Comparison of ENCODE assay signal across 8 mouse cellular contexts in the genomic region with DNA sequence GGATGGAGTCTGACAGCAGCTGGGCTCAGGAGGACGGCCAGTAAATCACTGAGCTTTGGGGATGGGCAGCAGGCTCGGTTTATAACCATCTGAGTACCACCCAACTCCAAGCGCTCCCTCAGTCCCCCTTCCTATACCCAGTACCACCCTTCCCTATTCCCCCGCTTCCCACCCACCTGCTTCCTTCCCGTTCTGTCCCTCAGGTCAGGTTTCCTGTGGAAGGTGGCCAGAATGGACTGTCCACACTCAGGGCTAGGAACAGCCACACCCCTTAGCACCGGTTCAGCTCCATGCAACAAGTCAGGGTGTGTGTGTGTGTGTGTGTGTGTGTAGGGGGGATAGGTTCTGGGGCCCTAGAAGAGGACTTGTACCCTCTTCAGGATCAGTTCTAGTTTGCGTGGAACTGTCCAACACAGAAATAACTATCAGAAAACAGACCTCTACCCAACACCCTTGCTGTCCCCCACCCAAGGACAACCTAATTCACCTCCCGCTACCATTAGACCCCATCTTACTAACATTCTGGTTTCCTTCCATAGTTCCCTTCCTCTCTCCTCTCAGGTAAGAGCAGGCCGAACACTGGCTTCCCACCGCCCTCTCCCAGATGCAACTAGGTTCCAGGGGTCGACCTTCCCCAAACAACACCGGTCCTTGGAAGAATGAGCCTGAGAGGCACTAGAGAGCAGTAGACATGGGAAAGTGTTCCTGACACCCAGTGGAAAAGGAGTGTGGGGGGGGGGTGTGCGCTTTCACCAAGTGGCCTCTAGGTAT. TPM values are rescaled to one million over a fixed set of nuclear protein-coding genes. Genes with fewer than 3 reads are reported as not detected.
DNase-seq lines count a peak whose midpoint lies in the region; ATAC-seq and TF ChIP-seq lines count a peak whose summit lies in the region.

No protein-coding gene starts in this region.

- no peak for TF ChIP-seq CTCF in kidney, adult 2 months (conservative IDR thresholded peaks at IDR 0.05; ENCODE audit: insufficient read depth, insufficient read length, low read depth, low read length)
- TF ChIP-seq CTCF in liver, postnatal 0 days (IDR thresholded peaks at IDR 0.05; ENCODE audit: low read depth) = no peak

- H3K27me3 ChIP-seq in kidney, adult 2 months (replicated peaks; ENCODE audit: control insufficient read depth, insufficient read depth, low read length) = no peaks in the 10 kb centered on the region
- peaks cover 69% of the 10 kb centered on the region for H3K27me3 ChIP-seq in forebrain, embryonic 10.5 days (ENCODE audit: poor library complexity, severe bottlenecking)
- peaks cover 26% of the 10 kb centered on the region for H3K27me3 ChIP-seq in hindbrain, embryonic 13.5 days
- H3K27me3 ChIP-seq in liver, postnatal 0 days (ENCODE audit: insufficient read depth, low read length) = peaks cover 10% of the 10 kb centered on the region

- WGBS in kidney, adult 2 months = 43% methylated on average over 13 of the region's 13 CpGs
- WGBS in forebrain, embryonic 10.5 days = 37% methylated on average over 13 of the region's 13 CpGs
- WGBS in hindbrain, embryonic 13.5 days = 41% methylated on average over 12 of the region's 13 CpGs
- 56% methylated on average over 13 of the region's 13 CpGs for whole genome bisulfite sequencing in liver, postnatal 0 days (ENCODE audit: insufficient replicate concordance)

- peaks cover 13% of the 10 kb centered on the region; the same call in 1 of the 2 replicates for H3K4me1 ChIP-seq in kidney, adult 2 months (ENCODE audit: control insufficient read depth, insufficient read depth, low read length)
- H3K4me1 ChIP-seq in forebrain, embryonic 10.5 days = peaks cover 35% of the 10 kb centered on the region
- peaks cover 34% of the 10 kb centered on the region for H3K4me1 ChIP-seq in hindbrain, embryonic 13.5 days (replicated peaks)
- H3K4me1 ChIP-seq in liver, postnatal 0 days (ENCODE audit: insufficient read depth) = peaks cover 16% of the 10 kb centered on the region

- H3K27ac ChIP-seq in kidney, adult 2 months (ENCODE audit: insufficient read depth, low read depth, low read length) = peak overlapping the region; percentile 43
- peak overlapping the region; percentile 91 for H3K27ac ChIP-seq in forebrain, embryonic 10.5 days
- peak overlapping the region; percentile 83 for H3K27ac ChIP-seq in hindbrain, embryonic 13.5 days
- H3K27ac ChIP-seq in liver, postnatal 0 days (ENCODE audit: low read depth) = no peak overlapping the region

- no peak for TF ChIP-seq EP300 in liver, postnatal 0 days (IDR thresholded peaks at IDR 0.05; ENCODE audit: low read depth)

- H3K36me3 ChIP-seq in kidney, adult 2 months (ENCODE audit: control insufficient read depth, insufficient read depth, low read length) = no peaks in the 10 kb centered on the region
- peaks cover 11% of the 10 kb centered on the region for H3K36me3 ChIP-seq in forebrain, embryonic 10.5 days (replicated peaks)
- H3K36me3 ChIP-seq in hindbrain, embryonic 13.5 days = peaks cover 4% of the 10 kb centered on the region; the same call in 1 of the 2 replicates
- no peaks in the 10 kb centered on the region for H3K36me3 ChIP-seq in liver, postnatal 0 days (replicated peaks; ENCODE audit: insufficient read depth, low read length)

- DNase-seq in kidney, adult 2 months = peak; percentile 72
- no peak for DNase-seq in kidney, adult 9 months
- no peak for DNase-seq in forebrain, embryonic 10.5 days (ENCODE audit: extremely low spot score, low spot score)
- DNase-seq in liver, postnatal 0 days = no peak
- no peak for DNase-seq in urinary bladder, postnatal 36 days (ENCODE audit: low spot score in 2 of 2)
- DNase-seq in urinary bladder, adult 2 months (ENCODE audit: low spot score) = no peak

- H3K4me3 ChIP-seq in kidney, adult 2 months (ENCODE audit: insufficient read depth, low read depth, low read length) = peak overlapping the region; percentile 62
- H3K4me3 ChIP-seq in forebrain, embryonic 10.5 days = peak overlapping the region; percentile 78
- peak overlapping the region; percentile 75 for H3K4me3 ChIP-seq in hindbrain, embryonic 13.5 days
- peak overlapping the region; percentile 58 for H3K4me3 ChIP-seq in liver, postnatal 0 days (ENCODE audit: low read depth, low read length)

- peak overlapping the region; percentile 72 for H3K4me2 ChIP-seq in hindbrain, embryonic 13.5 days
- H3K4me2 ChIP-seq in liver, postnatal 0 days (ENCODE audit: low read depth, low read length) = peak overlapping the region; percentile 88

- no peak for TF ChIP-seq POLR2A in kidney, adult 2 months (IDR thresholded peaks at IDR 0.05; ENCODE audit: low read depth, low read length)

- ATAC-seq in hindbrain, embryonic 13.5 days (ENCODE audit: low FRiP score) = no peak
- no peak for ATAC-seq in liver, postnatal 0 days
- no peak for ATAC-seq in megakaryocyte progenitor cell, adult 5-6 weeks (replicated peaks; ENCODE audit: poor library complexity)

- H3K9ac ChIP-seq in hindbrain, embryonic 13.5 days = peak overlapping the region; percentile 93
- no peak overlapping the region; the same call in 1 of the 2 replicates for H3K9ac ChIP-seq in liver, postnatal 0 days (replicated peaks)

- H3K9me3 ChIP-seq in forebrain, embryonic 10.5 days = no peaks in the 10 kb centered on the region
- H3K9me3 ChIP-seq in hindbrain, embryonic 13.5 days = no peaks in the 10 kb centered on the region
- no peaks in the 10 kb centered on the region for H3K9me3 ChIP-seq in liver, postnatal 0 days (ENCODE audit: low read length)

RNA-seq across cellular contexts. Expression of a gene that starts 0.4 kb away (rescaled TPM):
- polyA plus RNA-seq in kidney, adult 2 months (2012; rRNA removed) = 1.1 and 2.1 TPM in 2 replicates
- 0.14 and 0.22 TPM in 2 replicates for polyA plus RNA-seq in forebrain, embryonic 10.5 days (2016; fragmentation: Nextera tagmentation; extraction: Ambion mirVana)
- polyA plus RNA-seq in hindbrain, embryonic 13.5 days (2015; fragmentation: Nextera tagmentation; extraction: Ambion mirVana) = 0.52 and 0.71 TPM in 2 replicates
- 0.13 TPM in 1 of 2 replicates, not detected in the other for polyA plus RNA-seq in liver, postnatal 0 days (2015; fragmentation: Nextera tagmentation; extraction: Ambion mirVana)
- polyA plus RNA-seq in urinary bladder, adult 2 months (2012; rRNA removed) = 1.2 and 1.9 TPM in 2 replicates
- 0.54 TPM in 1 of 2 replicates, not detected in the other for total RNA-seq in megakaryocyte progenitor cell, adult 5-6 weeks (2015)
- total RNA-seq in megakaryocyte progenitor cell, adult 5-6 weeks (2017) = not detected in 2 replicates

RNA-seq across cellular contexts. Expression of a gene that starts 0.7 kb away (rescaled TPM):
- 7.0 and 9.0 TPM in 2 replicates for polyA plus RNA-seq in kidney, adult 2 months (2012; rRNA removed)
- polyA plus RNA-seq in forebrain, embryonic 10.5 days (2016; fragmentation: Nextera tagmentation; extraction: Ambion mirVana) = 0.70 and 0.90 TPM in 2 replicates
- 0.43 and 0.52 TPM in 2 replicates for polyA plus RNA-seq in hindbrain, embryonic 13.5 days (2015; fragmentation: Nextera tagmentation; extraction: Ambion mirVana)
- 0.25 TPM in 1 of 2 replicates, not detected in the other for polyA plus RNA-seq in liver, postnatal 0 days (2015; fragmentation: Nextera tagmentation; extraction: Ambion mirVana)
- polyA plus RNA-seq in urinary bladder, adult 2 months (2012; rRNA removed) = 1.4 and 1.5 TPM in 2 replicates
- 0.15 and 0.64 TPM in 2 replicates for total RNA-seq in megakaryocyte progenitor cell, adult 5-6 weeks (2015)
- 0.33 and 1.4 TPM in 2 replicates for total RNA-seq in megakaryocyte progenitor cell, adult 5-6 weeks (2017)

RNA-seq across cellular contexts. Expression of a gene that starts 5.0 kb away (rescaled TPM):
- polyA plus RNA-seq in kidney, adult 2 months (2012; rRNA removed) = 28.9 and 39.5 TPM in 2 replicates
- 7.5 and 8.6 TPM in 2 replicates for polyA plus RNA-seq in forebrain, embryonic 10.5 days (2016; fragmentation: Nextera tagmentation; extraction: Ambion mirVana)
- 28.6 and 32.9 TPM in 2 replicates for polyA plus RNA-seq in hindbrain, embryonic 13.5 days (2015; fragmentation: Nextera tagmentation; extraction: Ambion mirVana)
- 0.96 and 2.1 TPM in 2 replicates for polyA plus RNA-seq in liver, postnatal 0 days (2015; fragmentation: Nextera tagmentation; extraction: Ambion mirVana)
- 8.1 and 10.1 TPM in 2 replicates for polyA plus RNA-seq in urinary bladder, adult 2 months (2012; rRNA removed)
- total RNA-seq in megakaryocyte progenitor cell, adult 5-6 weeks (2015) = 0.22 and 0.72 TPM in 2 replicates
- total RNA-seq in megakaryocyte progenitor cell, adult 5-6 weeks (2017) = 0.12 and 0.61 TPM in 2 replicates

RNA-seq across cellular contexts. Expression of a gene that starts 5.7 kb away (rescaled TPM):
- polyA plus RNA-seq in kidney, adult 2 months (2012; rRNA removed) = 103 and 153 TPM in 2 replicates
- polyA plus RNA-seq in forebrain, embryonic 10.5 days (2016; fragmentation: Nextera tagmentation; extraction: Ambion mirVana) = 362 and 379 TPM in 2 replicates
- 289 and 295 TPM in 2 replicates for polyA plus RNA-seq in hindbrain, embryonic 13.5 days (2015; fragmentation: Nextera tagmentation; extraction: Ambion mirVana)
- 268 and 275 TPM in 2 replicates for polyA plus RNA-seq in liver, postnatal 0 days (2015; fragmentation: Nextera tagmentation; extraction: Ambion mirVana)
- polyA plus RNA-seq in urinary bladder, adult 2 months (2012; rRNA removed) = 110 and 111 TPM in 2 replicates
- 194 and 226 TPM in 2 replicates for total RNA-seq in megakaryocyte progenitor cell, adult 5-6 weeks (2015)
- total RNA-seq in megakaryocyte progenitor cell, adult 5-6 weeks (2017) = 49.9 and 72.6 TPM in 2 replicates

RNA-seq across cellular contexts. Expression of a gene that starts 32.8 kb away (rescaled TPM):
- 0.29 and 1.0 TPM in 2 replicates for polyA plus RNA-seq in kidney, adult 2 months (2012; rRNA removed)
- not detected in 2 replicates for polyA plus RNA-seq in forebrain, embryonic 10.5 days (2016; fragmentation: Nextera tagmentation; extraction: Ambion mirVana)
- polyA plus RNA-seq in hindbrain, embryonic 13.5 days (2015; fragmentation: Nextera tagmentation; extraction: Ambion mirVana) = not detected in 2 replicates
- 0.07 and 0.15 TPM in 2 replicates for polyA plus RNA-seq in liver, postnatal 0 days (2015; fragmentation: Nextera tagmentation; extraction: Ambion mirVana)
- 0.09 TPM in 1 of 2 replicates, not detected in the other for polyA plus RNA-seq in urinary bladder, adult 2 months (2012; rRNA removed)
- not detected in 2 replicates for total RNA-seq in megakaryocyte progenitor cell, adult 5-6 weeks (2015)
- not detected in 2 replicates for total RNA-seq in megakaryocyte progenitor cell, adult 5-6 weeks (2017)
